Mouse (Mus musculus) C2C12 (cell line): ENCODE data around the gene Zkscan3. TPM values are rescaled to one million over a fixed set of nuclear protein-coding genes. Genes with fewer than 3 reads are reported as not detected.

ENCODE experiments used
- H3K27me3 ChIP-seq: one replicate; pipeline ENCODE4 v1.6.1; 2011; ENCODE audit not compliant: control insufficient read depth, insufficient read depth, insufficient read length
- H3K36me3 ChIP-seq: one replicate; pipeline ENCODE4 v1.6.1; 2011; ENCODE audit not compliant: control insufficient read depth, insufficient read depth
- H3K4me3 ChIP-seq: one replicate; pipeline ENCODE4 v1.5.1; 2011; ENCODE audit warnings: mild to moderate bottlenecking, control low read depth; ENCODE audit not compliant: poor library complexity, insufficient read depth, severe bottlenecking
- H3K79me2 ChIP-seq: one replicate; pipeline ENCODE4 v1.6.1; 2011; ENCODE audit not compliant: control insufficient read depth, insufficient read depth
- H3K79me3 ChIP-seq: one replicate; pipeline ENCODE4 v1.6.1; 2011; ENCODE audit warnings: low read depth, control low read depth
- H3ac ChIP-seq: one replicate; pipeline ENCODE3; 2011; ENCODE audit warnings: low read depth; ENCODE audit not compliant: control insufficient read depth, insufficient read length
- CEBPB ChIP-seq: IDR thresholded peaks from one replicate; pipeline ENCODE4 v1.6.1; 2011; ENCODE audit warnings: low read depth, mild to moderate bottlenecking, control low read depth, moderate library complexity
- CTCF ChIP-seq: IDR thresholded peaks from one replicate; pipeline ENCODE4 v1.5.1; 2011; ENCODE audit not compliant: control insufficient read depth, insufficient read depth, insufficient read length
- FOSL1 ChIP-seq: IDR thresholded peaks from one replicate; pipeline ENCODE4 v1.8.0; 2011; ENCODE audit warnings: mild to moderate bottlenecking, low read length; ENCODE audit not compliant: poor library complexity, insufficient read depth, severe bottlenecking
- MAX ChIP-seq: IDR thresholded peaks from one replicate; pipeline ENCODE4 v1.6.1; 2011; ENCODE audit warnings: mild to moderate bottlenecking, control low read depth
- MYOD1 ChIP-seq: IDR thresholded peaks from one replicate; pipeline ENCODE4 v1.6.1; 2011; ENCODE audit warnings: low read depth; ENCODE audit not compliant: control insufficient read depth, insufficient read length
- MYOG ChIP-seq: IDR thresholded peaks from one replicate; pipeline ENCODE4 v1.6.1; 2011; ENCODE audit not compliant: control insufficient read depth, insufficient read length; ENCODE audit errors: extremely low read depth
- USF1 ChIP-seq: IDR thresholded peaks from one replicate; pipeline ENCODE4 v1.6.1; 2011; ENCODE audit warnings: low read depth, mild to moderate bottlenecking, control low read depth, moderate library complexity
- polyA plus RNA-seq: library from polyadenylated mRNA; unstranded; fragments of >200 nt; fragmentation: generic; extraction: Trizol; gene quantifications from one replicate; pipeline ENCODE4 v1.2.1, GENCODE M21; 2012; ENCODE audit warnings: missing spikeins

The Zkscan3 gene
- polyA plus RNA-seq, 1 experiment = 10.2 TPM

- peaks cover 14% of the 10 kb centered on the region for H3K79me2 ChIP-seq
- H3ac ChIP-seq = no peak overlapping the region
- TF ChIP-seq CEBPB (no peak), CTCF (no peak), FOSL1 (no peak), MYOD1 (no peak), MAX (no peak), USF1 (no peak), MYOG (no peak)
- no peaks in the 10 kb centered on the region for H3K27me3 ChIP-seq
- H3K4me3 ChIP-seq = no peak overlapping the region
- peaks cover 10% of the 10 kb centered on the region for H3K79me3 ChIP-seq
- H3K36me3 ChIP-seq = peaks cover 62% of the 10 kb centered on the region
Observed at GRCm38 (mm10) chr13:21395211-21395610, 7.3 kb downstream of the Zkscan3 start.

- H3ac ChIP-seq = no peak overlapping the region
- H3K79me3 ChIP-seq = no peaks in the 10 kb centered on the region
- no peaks in the 10 kb centered on the region for H3K79me2 ChIP-seq
- no peaks in the 10 kb centered on the region for H3K36me3 ChIP-seq
- TF ChIP-seq CTCF = no peak
- no peak for TF ChIP-seq CEBPB
- TF ChIP-seq MYOD1 = no peak
- no peak for TF ChIP-seq MYOG
- no peak for TF ChIP-seq USF1
- TF ChIP-seq MAX = no peak
- TF ChIP-seq FOSL1 = no peak
- no peaks in the 10 kb centered on the region for H3K27me3 ChIP-seq
- no peak overlapping the region for H3K4me3 ChIP-seq
Observed at GRCm38 (mm10) chr13:21377773-21378172, 24.8 kb downstream of the Zkscan3 start.

GRCm38 (mm10) chr13:21372700-21373099 is 29.9 kb downstream of the Zkscan3 start:
- H3K79me3 ChIP-seq = no peaks in the 10 kb centered on the region
- peaks cover 22% of the 10 kb centered on the region for H3K36me3 ChIP-seq
- H3K4me3 ChIP-seq = no peak overlapping the region
- no peak for TF ChIP-seq FOSL1
- no peak for TF ChIP-seq CTCF
- TF ChIP-seq MYOG = no peak
- TF ChIP-seq MYOD1 = no peak
- no peak for TF ChIP-seq MAX
- TF ChIP-seq USF1 = no peak
- no peak for TF ChIP-seq CEBPB
- no peak overlapping the region for H3ac ChIP-seq
- H3K27me3 ChIP-seq = no peaks in the 10 kb centered on the region
- no peaks in the 10 kb centered on the region for H3K79me2 ChIP-seq

- no peak overlapping the region for H3K4me3 ChIP-seq
- peaks cover 23% of the 10 kb centered on the region for H3K79me2 ChIP-seq
- no peaks in the 10 kb centered on the region for H3K27me3 ChIP-seq
- H3ac ChIP-seq = no peak overlapping the region
- H3K36me3 ChIP-seq = peaks cover 22% of the 10 kb centered on the region
- TF ChIP-seq USF1 (no peak), FOSL1 (no peak), CTCF (no peak), MYOG (no peak), MAX (no peak), MYOD1 (no peak), CEBPB (no peak)
- no peaks in the 10 kb centered on the region for H3K79me3 ChIP-seq
Observed at GRCm38 (mm10) chr13:21366635-21367034, 35.9 kb downstream of the Zkscan3 start.

- peak overlapping the region; percentile 56 for H3K4me3 ChIP-seq
- H3K79me3 ChIP-seq = no peaks in the 10 kb centered on the region
- H3K79me2 ChIP-seq = peaks cover 23% of the 10 kb centered on the region
- H3K27me3 ChIP-seq = no peaks in the 10 kb centered on the region
- H3ac ChIP-seq = no peak overlapping the region
- H3K36me3 ChIP-seq = peaks cover 4% of the 10 kb centered on the region
- TF ChIP-seq MAX (no peak), FOSL1 (no peak), MYOG (no peak), CTCF (no peak), CEBPB (no peak), USF1 (no peak), MYOD1 (no peak)
Observed at GRCm38 (mm10) chr13:21363719-21364118, 38.8 kb downstream of the Zkscan3 start.
